Mouse (Mus musculus): ENCODE measurements around the gene Spred2.

GRCm38 (mm10) chr11:19990731-19991130 is 66.6 kb downstream of the Spred2 start:
- TF ChIP-seq POLR2A (IDR thresholded peaks at IDR 0.05; ENCODE audit: borderline replicate concordance, low read depth, low read length) (no peak), CTCF (IDR thresholded peaks at IDR 0.05; ENCODE audit: low read depth, low read length) (no peak)
